Mouse (Mus musculus): ENCODE measurements around the gene Slc35f6. TPM values are rescaled to one million over a fixed set of nuclear protein-coding genes. Genes with fewer than 3 reads are reported as not detected.

The Slc35f6 gene
- polyA plus RNA-seq (2015; fragmentation: Nextera tagmentation; extraction: Ambion mirVana) = 27.4 and 27.5 TPM in 2 replicates

DNA sequence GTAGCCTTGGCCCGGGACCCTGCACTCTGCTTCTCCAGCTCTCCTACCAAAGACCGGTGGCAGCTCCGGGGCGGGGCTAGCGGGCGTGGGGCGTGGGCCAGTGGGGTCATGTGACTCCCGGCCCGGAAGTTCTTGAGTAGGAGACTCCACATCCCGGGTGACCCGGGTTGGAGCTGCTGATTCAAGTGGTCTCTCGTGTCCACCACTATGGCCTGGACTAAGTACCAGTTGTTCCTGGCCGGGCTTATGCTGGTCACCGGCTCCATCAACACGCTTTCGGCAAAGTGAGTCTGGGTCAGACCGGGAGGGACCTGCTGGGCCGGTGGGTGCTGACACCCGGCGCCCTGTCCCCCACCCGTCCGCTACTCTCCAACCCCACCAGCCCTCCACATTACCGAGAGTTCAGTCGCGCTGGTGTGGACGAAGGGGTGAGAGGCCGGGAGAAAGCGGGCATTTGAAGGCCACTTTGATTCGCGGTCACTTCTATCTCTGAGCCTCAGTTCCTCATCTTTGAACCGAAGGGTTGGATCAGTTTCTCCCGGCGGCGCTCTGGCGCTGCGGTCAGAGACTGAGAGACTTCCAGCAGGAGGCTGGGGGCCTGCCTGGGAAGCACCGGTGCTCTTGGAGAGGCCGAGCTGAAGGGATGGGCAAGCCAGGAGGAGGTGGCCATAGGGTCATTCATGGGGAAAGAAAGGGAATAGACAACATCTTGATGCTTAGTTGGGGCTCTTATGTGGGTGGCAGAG lies at the start of gene Slc35f6:
TSS of gene Slc35f6 (plus strand) at position 119 of the 746 bp plus-strand sequence.
- Histone ChIP-seq H3K4me3 (peak within 1 kb of the TSS; percentile 86), H3K9ac (peak within 1 kb of the TSS; percentile 84), H3K4me2 (replicated peaks) (peak within 1 kb of the TSS; percentile 96), H3K9me3 (no peaks in the 10 kb centered on the region), H3K27ac (no peak within 1 kb of the TSS), H3K4me1 (peaks cover 18% of the 10 kb centered on the region), H3K36me3 (peaks cover 16% of the 10 kb centered on the region), H3K27me3 (no peaks in the 10 kb centered on the region)
- peak; percentile 94 for ATAC-seq (ENCODE audit: low FRiP score, low read depth)
- under 1% methylated on average over 38 of the region's 38 CpGs for WGBS

DNA sequence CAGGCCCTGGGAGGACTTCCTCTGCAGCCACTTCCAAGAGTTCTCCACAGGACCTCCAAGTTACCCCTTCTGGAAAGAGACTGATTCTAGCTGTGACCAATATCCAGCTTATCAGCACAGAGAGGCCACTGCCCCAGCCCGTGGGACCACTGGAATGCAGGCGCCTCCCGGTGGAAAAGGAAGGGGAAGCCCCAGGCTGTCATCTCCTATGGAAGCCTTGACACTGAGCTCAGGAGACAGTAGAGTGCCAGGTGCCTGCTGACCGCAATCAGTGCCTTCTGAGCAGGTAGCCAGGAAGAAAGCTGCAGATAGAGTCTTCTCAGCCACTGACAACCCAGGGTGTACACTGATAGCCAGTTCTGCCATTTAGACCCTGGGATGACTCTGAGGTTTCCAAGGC lies 46.3 kb upstream of the Slc35f6 start:
- Histone ChIP-seq H3K9ac (no peak overlapping the region), H3K27me3 (peaks cover under 1% of the 10 kb centered on the region; the same call in 1 of the 2 replicates), H3K4me2 (replicated peaks) (no peak overlapping the region), H3K4me1 (no peaks in the 10 kb centered on the region), H3K27ac (no peak overlapping the region), H3K4me3 (no peak overlapping the region), H3K9me3 (no peaks in the 10 kb centered on the region), H3K36me3 (no peaks in the 10 kb centered on the region)
- no peak for ATAC-seq (ENCODE audit: low FRiP score, low read depth)
- 35% methylated on average over 4 of the region's 4 CpGs for WGBS

DNA sequence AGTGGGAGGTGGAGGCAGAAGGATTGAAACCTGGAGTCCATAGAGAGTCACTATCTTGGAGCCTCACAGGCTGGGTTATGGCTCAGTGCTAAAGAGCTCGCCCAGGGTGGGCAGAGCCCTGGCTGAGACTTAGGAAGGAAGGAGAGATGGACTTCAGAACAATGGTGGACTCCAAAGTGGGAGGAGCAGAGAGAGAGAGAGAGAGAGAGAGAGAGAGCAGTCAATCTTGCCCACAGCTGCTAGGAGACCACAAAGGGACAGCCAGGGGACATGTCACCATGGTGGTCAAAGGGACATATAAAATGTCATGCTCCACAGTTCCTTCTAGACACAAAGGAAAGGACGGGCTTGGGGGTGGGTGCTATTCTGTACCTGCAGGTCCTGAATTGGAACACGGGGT lies 44.5 kb upstream of the Slc35f6 start:
- Histone ChIP-seq H3K27me3 (peaks cover 3% of the 10 kb centered on the region; the same call in 1 of the 2 replicates), H3K9ac (no peak overlapping the region), H3K9me3 (no peaks in the 10 kb centered on the region), H3K36me3 (no peaks in the 10 kb centered on the region), H3K4me3 (no peak overlapping the region), H3K4me1 (no peaks in the 10 kb centered on the region), H3K4me2 (replicated peaks) (no peak overlapping the region), H3K27ac (no peak overlapping the region)
- WGBS = 71% methylated on average over 3 of the region's 3 CpGs
- no peak for ATAC-seq (ENCODE audit: low FRiP score, low read depth)

DNA sequence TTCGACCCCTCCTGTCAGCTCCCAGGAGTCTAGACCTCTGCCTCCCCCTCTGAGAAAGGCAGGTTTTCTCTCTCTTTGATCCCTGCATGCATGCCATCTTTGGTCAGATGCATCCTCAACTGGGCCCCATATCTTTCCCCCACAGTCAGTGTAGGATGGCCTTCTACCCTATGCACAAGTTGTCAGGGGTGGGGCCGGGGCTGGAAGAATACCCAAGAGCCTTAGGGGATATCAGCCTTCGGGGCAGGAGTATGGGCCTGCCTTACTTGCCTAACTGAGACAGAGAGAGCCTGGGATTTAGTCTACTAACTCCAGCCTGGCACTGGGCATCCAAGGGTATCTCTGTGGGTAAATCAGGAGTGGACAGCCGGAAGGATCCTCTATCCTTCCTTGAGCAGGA lies 43.8 kb upstream of the Slc35f6 start:
- H3K4me2 ChIP-seq (replicated peaks) = no peak overlapping the region
- WGBS = 60% methylated on average over 4 of the region's 4 CpGs
- H3K4me3 ChIP-seq = no peak overlapping the region
- H3K27me3 ChIP-seq = peaks cover 3% of the 10 kb centered on the region; the same call in 1 of the 2 replicates
- no peak overlapping the region for H3K27ac ChIP-seq
- H3K9me3 ChIP-seq = no peaks in the 10 kb centered on the region
- H3K9ac ChIP-seq = no peak overlapping the region
- H3K4me1 ChIP-seq = no peaks in the 10 kb centered on the region
- no peaks in the 10 kb centered on the region for H3K36me3 ChIP-seq
- no peak for ATAC-seq (ENCODE audit: low FRiP score, low read depth)

DNA sequence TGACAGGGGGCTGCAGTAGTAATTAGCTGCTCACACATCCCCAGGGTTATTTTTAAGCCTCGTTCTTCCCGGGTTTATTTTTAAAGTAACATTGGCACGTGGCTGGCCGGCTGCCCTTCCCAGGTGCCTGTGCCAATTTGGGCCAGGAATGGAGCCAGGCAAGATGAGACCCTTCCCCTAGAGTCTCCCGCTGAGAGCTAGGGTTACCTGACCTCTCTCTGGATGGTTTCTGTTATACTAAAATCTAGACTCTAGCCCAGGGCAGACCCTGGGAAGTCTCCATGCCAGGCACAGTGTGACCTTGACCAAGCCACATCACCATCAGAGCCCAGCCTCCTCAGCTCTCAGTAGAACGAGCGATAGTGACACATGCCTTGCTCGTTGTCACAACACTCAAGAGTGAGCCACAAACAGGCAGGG lies 43.0 kb upstream of the Slc35f6 start:
- no peak for ATAC-seq (ENCODE audit: low FRiP score, low read depth)
- Histone ChIP-seq H3K4me1 (no peaks in the 10 kb centered on the region), H3K4me2 (replicated peaks) (no peak overlapping the region), H3K9me3 (no peaks in the 10 kb centered on the region), H3K27me3 (peaks cover 3% of the 10 kb centered on the region; the same call in 1 of the 2 replicates), H3K27ac (no peak overlapping the region), H3K9ac (no peak overlapping the region), H3K4me3 (no peak overlapping the region), H3K36me3 (no peaks in the 10 kb centered on the region)
- WGBS = 71% methylated on average over 8 of the region's 8 CpGs

DNA sequence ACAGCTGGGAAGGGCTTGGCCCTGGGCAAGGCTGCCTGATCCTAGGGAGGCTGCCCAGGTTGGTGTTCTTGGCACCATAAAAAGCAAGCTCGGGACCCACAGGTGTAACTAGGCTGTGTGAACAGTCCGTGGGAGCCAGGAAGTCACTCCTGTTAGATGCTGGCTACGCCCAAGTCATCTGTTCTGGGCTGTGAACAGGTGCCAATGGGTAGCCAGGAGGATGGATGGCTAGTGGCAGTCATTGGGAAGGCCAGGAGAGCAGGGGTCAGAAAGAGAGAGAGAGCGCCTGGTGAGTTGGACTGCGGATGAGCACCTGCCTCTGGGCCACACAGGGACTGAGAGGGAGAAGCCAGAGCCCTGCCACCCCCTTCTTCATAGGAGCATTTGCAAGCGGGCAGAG lies 42.1 kb upstream of the Slc35f6 start:
- H3K27me3 ChIP-seq = peaks cover 3% of the 10 kb centered on the region; the same call in 1 of the 2 replicates
- WGBS = 75% methylated on average over 6 of the region's 6 CpGs
- no peak overlapping the region for H3K27ac ChIP-seq
- H3K4me2 ChIP-seq (replicated peaks) = no peak overlapping the region
- ATAC-seq (ENCODE audit: low FRiP score, low read depth) = no peak
- H3K9ac ChIP-seq = no peak overlapping the region
- no peaks in the 10 kb centered on the region for H3K4me1 ChIP-seq
- no peak overlapping the region for H3K4me3 ChIP-seq
- H3K36me3 ChIP-seq = no peaks in the 10 kb centered on the region
- no peaks in the 10 kb centered on the region for H3K9me3 ChIP-seq

DNA sequence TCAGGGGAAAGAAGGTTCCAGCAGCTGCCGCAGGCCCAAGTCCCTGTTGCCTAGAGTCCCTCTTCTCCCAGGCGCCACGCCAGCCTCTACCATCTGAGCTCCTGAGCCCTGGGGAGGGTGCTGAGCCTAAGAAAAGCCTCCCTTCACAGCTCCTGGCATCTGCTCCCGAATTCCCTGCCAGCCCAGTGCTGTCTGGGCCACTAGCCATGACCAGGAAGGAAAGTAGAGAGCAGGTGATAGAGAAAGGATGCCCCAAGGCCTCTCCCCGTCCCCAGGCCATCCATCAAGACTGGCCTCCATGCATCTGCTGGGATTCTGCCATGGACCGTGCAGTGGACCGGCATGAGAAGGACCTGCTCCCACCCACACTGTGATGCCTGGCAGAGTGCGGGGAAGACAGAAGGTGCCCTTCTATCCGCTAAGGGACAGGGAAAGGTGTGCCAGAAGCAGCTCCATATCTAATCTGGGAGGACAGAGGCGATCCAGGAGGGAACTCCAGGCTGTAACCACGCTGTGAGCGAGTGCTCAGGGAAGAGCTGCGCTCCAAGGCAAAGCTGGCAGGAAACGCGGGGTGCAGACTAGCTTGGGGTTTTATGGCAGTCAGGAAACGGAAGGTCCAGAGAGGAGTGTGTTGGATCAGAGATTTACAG lies 41.2 kb upstream of the Slc35f6 start:
- Histone ChIP-seq H3K9me3 (no peaks in the 10 kb centered on the region), H3K4me2 (replicated peaks) (no peak overlapping the region), H3K27me3 (peaks cover 3% of the 10 kb centered on the region; the same call in 1 of the 2 replicates), H3K4me1 (no peaks in the 10 kb centered on the region), H3K27ac (no peak overlapping the region), H3K4me3 (no peak overlapping the region), H3K36me3 (no peaks in the 10 kb centered on the region), H3K9ac (0 out of 2 replicates have a peak overlapping the region, but pooled peaks have one; percentile 43)
- no peak for ATAC-seq (ENCODE audit: low FRiP score, low read depth)
- WGBS = 69% methylated on average over 16 of the region's 16 CpGs

DNA sequence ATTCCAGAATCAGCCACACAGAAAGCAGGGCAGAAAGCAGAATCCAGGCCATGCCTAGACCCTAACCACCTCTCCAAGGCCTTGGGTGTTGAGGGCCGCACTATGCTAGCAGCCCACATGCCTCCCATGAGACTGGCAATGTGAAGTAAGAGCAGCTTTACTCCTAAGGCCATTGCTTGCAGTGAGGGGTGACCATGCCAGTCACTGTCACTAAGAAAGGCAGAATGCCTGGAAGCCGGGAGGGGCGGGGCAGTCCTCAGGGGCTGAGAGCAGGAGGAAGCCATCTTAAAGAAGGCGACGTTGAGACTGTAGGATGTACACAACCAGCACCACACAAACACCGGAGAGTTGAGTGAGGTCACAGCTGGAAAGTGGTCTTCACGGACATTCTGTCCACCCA lies 38.6 kb upstream of the Slc35f6 start:
- H3K4me3 ChIP-seq = no peak overlapping the region
- no peak overlapping the region for H3K27ac ChIP-seq
- ATAC-seq (ENCODE audit: low FRiP score, low read depth) = no peak
- 83% methylated on average over 7 of the region's 7 CpGs for WGBS
- H3K36me3 ChIP-seq = no peaks in the 10 kb centered on the region
- no peak overlapping the region for H3K4me2 ChIP-seq (replicated peaks)
- H3K9ac ChIP-seq = no peak overlapping the region
- H3K27me3 ChIP-seq = peaks cover 3% of the 10 kb centered on the region; the same call in 1 of the 2 replicates
- H3K9me3 ChIP-seq = no peaks in the 10 kb centered on the region
- peaks cover 2% of the 10 kb centered on the region for H3K4me1 ChIP-seq

DNA sequence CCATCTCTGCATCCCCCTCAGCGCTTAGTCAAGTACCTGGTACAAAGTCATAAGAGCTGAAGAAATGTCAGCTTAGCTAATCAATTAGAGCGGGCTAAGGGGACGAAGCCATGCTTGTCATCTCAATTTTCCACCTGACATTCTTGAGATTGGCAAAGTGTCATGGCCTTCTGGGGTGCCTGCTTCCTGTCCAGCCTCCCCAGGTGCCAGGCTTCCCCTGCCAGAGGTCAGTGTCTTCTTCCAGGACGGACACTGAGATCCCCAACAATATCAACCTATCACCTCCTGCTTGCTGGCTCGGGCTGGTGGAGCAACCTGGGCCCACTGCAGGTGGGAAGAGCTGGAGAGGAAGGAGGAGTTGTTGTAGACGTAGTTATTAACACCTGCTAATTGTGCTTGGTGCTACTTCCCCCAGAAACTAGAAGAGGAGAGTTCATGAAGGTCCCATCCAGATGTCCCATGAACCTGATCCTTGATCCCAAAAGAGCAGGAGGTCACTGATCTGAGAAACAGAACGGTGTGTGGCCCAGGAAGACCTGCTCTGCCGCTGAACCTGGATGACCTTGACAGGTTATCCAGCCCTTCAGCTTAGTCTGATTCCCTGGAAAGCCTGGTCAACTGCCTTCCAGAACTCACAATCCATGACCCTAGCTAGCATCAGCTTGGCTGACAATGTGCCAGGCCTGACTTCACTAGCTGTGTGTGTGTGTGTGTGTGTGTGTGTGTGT lies 37.7 kb upstream of the Slc35f6 start:
- ATAC-seq (ENCODE audit: low FRiP score, low read depth) = no peak
- WGBS = 80% methylated on average over 8 of the region's 8 CpGs
- H3K9ac ChIP-seq = no peak overlapping the region
- H3K27me3 ChIP-seq = peaks cover 3% of the 10 kb centered on the region; the same call in 1 of the 2 replicates
- H3K27ac ChIP-seq = no peak overlapping the region
- no peaks in the 10 kb centered on the region for H3K36me3 ChIP-seq
- H3K4me1 ChIP-seq = peaks cover 12% of the 10 kb centered on the region
- no peak overlapping the region for H3K4me3 ChIP-seq
- no peak overlapping the region for H3K4me2 ChIP-seq (replicated peaks)
- no peaks in the 10 kb centered on the region for H3K9me3 ChIP-seq

DNA sequence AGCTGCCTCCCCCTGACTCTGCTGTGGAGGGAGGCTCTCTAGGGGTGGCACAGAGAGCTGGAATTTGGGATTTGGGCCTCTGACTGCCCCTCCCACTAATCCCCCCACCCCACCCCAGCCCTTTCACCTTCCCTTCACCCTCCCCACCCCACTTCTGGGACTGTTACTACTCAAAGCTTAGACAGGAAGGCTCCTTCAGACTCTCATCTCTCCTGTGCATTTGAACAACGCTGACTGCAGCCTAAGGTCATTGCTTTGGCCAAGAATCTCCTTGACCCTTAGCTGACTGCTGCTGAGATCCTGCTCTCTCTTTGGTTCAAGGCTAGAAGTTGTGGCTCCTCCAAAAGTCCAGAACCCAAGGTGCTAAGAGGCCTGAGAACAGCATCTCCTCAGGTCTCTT lies 36.6 kb upstream of the Slc35f6 start:
- Histone ChIP-seq H3K9me3 (no peaks in the 10 kb centered on the region), H3K27ac (no peak overlapping the region), H3K27me3 (peaks cover 3% of the 10 kb centered on the region; the same call in 1 of the 2 replicates), H3K4me3 (no peak overlapping the region), H3K9ac (no peak overlapping the region), H3K4me2 (replicated peaks) (no peak overlapping the region), H3K36me3 (no peaks in the 10 kb centered on the region), H3K4me1 (peaks cover 18% of the 10 kb centered on the region)
- whole genome bisulfite sequencing = 76% methylated on average over 1 of the region's 1 CpGs
- ATAC-seq (ENCODE audit: low FRiP score, low read depth) = no peak

DNA sequence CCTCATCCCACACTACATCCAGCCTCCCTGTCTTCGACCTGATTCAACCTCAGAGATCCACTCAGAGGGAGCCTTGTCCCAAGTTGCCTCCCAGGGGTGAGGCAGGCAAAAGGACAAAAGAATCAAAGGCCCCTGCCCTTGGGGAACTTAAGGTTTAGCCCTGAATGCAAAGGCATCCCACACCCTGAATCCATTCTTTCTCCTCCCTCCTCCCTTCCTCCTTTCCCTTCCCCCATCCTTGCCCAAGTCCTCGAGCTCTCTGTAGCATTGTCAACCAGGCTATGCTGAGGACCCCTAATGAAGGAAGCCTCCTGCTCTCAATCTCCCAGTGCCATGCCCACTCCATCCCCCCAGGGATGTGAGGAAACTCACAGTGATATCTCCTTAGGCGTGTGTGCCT lies 36.0 kb upstream of the Slc35f6 start:
- ATAC-seq (ENCODE audit: low FRiP score, low read depth) = no peak
- Histone ChIP-seq H3K4me1 (peaks cover 18% of the 10 kb centered on the region), H3K9ac (no peak overlapping the region), H3K27me3 (no peaks in the 10 kb centered on the region), H3K27ac (no peak overlapping the region), H3K4me2 (replicated peaks) (no peak overlapping the region), H3K36me3 (no peaks in the 10 kb centered on the region), H3K4me3 (no peak overlapping the region), H3K9me3 (no peaks in the 10 kb centered on the region)
- 23% methylated on average over 3 of the region's 3 CpGs for WGBS

DNA sequence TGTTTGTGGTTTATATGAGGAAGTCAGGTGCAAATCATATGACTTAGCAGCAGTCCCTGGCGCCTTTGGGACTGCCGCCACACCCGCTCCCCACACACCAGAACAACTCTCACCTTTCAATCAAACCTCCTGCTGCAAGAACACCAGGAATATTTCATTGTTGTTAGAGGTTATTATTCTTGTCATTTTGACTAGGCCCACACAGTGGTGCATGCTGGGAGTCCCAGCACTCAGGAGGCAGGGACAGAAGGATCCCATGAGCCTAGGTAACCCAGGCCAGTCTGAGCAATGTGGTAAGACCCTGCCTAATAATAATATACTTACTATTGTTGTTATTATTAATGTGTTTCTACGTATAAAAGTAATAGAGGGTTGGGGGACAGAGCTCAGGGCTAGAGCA lies 35.2 kb upstream of the Slc35f6 start:
- WGBS = 85% methylated on average over 4 of the region's 4 CpGs
- no peak overlapping the region for H3K4me2 ChIP-seq (replicated peaks)
- no peak overlapping the region for H3K9ac ChIP-seq
- peaks cover 18% of the 10 kb centered on the region for H3K4me1 ChIP-seq
- no peak overlapping the region for H3K27ac ChIP-seq
- no peak for ATAC-seq (ENCODE audit: low FRiP score, low read depth)
- peaks cover 3% of the 10 kb centered on the region; the same call in 1 of the 2 replicates for H3K27me3 ChIP-seq
- no peak overlapping the region for H3K4me3 ChIP-seq
- H3K36me3 ChIP-seq = no peaks in the 10 kb centered on the region
- no peaks in the 10 kb centered on the region for H3K9me3 ChIP-seq
